Mouse (Mus musculus) spleen, postnatal 36 days (tissue): ENCODE data around the gene Pemt.

Experiments used
- DNase-seq, 2 experiments: peaks; one replicate each; pipeline ENCODE4 v3.0.0; 2022; ENCODE audit warnings: low spot score in 2 of 2, mixed read lengths in 1 of 2

Pemt gene

DNA sequence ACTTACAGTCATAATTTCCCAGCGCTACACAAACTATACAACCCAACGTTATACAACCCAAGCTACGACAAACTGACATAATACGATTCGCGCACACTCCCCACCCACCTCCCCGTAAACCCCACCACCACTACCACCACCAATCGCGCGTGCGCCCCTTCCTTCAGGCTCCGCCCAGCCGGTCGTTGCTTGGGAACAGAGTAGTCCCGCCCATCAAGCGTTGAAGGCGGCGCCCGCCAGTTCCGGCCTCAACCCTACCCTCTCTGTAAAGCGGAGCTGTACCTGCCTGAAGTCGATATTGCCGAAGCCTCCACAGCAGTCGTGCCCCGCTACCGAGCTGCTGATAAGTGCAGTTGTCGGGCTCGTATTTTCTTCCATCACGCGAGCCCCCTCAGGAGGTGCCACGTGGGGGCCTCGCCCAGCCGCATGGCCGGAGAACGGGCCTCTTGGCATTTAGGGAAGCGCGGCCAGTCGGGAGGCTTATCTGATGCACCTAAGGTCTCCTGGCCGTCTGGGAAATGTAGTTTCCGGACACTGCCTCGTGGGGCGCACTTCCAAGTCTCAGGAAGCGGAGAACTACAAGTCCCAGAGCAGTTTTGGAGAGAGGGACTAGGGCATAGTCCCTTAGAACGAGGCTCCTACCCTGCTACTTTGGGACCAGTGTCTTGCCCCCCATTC is at the start of gene Pemt:
Gene Pemt (minus strand): TSS at position 432 of the 678 bp plus-strand sequence.
- DNase-seq = peak; percentile 87 to 88

- DNase-seq = no peak
Observed at GRCm38 (mm10) chr11:60094909-60095810, 48.9 kb upstream of the Pemt start.

DNA sequence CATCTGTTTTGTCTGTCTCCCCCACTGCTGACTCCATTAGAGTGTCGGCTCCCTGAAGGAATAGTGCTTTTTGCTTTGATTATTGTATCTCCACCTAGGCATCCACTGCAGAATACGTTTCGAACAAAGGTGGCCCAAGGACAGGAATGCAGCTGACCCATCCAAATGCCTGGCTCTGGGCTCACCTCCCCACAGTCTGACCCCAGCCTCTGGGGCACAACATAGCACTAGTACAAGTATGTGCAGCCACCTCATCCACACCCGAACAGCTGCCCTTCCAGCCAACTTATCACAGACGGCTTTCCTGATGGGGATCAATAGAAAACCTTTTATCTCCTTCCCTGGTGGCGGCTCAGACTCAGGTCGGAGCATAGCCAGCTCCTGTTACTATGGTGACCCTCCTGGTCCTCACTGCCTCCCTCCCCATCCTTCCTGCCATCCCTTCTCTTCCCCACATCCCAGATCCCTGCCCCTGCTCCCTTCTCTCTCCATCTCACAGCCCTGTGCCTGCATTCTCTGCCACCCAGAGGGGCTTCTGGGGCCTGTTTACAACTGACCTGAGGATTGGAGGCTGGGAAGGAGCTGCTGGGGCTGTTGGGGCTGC is 47.8 kb upstream of the Pemt start:
- no peak for DNase-seq

GRCm38 (mm10) chr11:60093227-60093626 is 46.9 kb upstream of the Pemt start:
- DNase-seq = no peak

GRCm38 (mm10) chr11:60091422-60091761 is 45.1 kb upstream of the Pemt start:
- no peak for DNase-seq

DNA sequence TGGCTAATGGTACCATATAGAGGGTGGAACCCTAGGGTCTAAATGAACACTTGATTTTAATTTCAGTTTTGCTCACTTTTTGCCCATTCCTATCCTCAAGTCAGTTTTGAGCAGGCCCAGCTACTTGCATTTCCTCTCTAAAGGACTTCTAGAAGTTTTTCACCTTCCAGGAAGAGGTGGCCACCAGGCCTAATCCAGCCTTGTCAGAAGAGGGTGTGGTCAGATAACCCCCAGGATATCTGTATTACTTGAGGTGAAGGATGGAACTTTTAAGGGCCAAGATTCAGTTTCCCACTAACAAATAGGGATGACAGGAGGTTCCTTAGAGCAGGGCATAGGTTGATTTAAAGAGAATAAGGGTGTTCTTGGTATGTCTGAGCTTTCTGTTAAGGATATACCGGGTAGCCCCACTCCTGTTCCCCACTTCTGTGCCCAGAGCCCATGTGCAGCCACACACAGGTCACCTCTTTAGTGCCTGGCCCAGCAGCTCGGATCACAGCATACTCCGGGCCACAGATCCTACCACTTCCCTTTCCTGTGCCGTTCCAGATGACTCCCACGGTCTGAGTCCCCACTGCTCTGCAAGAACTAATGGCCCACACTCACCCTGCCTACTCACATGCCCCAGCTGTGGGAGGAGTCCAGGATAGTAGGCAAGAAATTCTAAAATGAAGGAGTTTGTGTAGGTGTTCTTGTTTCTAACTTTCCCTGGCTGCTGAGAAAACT is 44.6 kb upstream of the Pemt start:
- DNase-seq = no peak

- no peak for DNase-seq
Observed at GRCm38 (mm10) chr11:60088947-60089346, 42.7 kb upstream of the Pemt start.

DNA sequence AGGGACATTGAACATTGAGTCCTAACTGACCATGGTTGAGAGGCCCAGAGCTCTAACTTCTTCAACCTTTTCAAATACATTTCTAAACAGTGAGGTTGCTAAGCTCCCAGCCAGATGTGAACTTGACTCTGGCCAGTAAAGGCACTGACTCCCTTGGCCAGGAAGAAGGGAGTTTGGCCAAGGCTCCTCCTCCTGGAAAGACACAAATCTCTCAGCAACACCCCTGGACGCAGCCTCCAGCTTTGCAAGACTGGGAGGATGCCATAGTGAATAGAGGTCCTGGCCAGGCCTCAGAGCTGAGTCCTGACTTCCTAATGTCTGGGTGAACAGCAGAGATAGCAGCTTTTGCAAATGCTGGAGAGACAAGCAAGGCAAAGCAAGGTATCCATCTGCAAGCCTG is 40.4 kb upstream of the Pemt start:
- DNase-seq = no peak

DNA sequence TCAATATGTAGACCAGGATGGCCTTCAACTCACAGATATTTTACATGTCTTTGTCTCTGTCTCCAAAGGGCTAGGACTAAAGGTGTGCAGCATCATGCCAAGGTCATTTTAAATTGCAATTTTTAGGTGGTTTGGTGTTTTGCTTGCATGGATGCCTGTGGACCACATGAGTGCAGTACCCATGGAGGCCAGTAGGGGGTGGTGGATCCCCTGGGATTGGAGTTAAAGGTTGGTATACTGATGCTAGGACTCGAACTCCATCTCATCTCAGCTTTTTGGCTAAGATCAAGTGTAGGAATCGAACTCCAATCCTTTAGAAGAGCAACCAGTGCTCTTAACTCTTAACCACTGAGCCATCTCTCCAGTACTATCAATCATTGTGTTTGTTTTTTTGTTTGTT is 38.3 kb upstream of the Pemt start:
- DNase-seq = peak; percentile 31 to 52

- peak; percentile 58 to 66 for DNase-seq
Observed at GRCm38 (mm10) chr11:60076790-60077189, 30.5 kb upstream of the Pemt start.

- no peak for DNase-seq
Observed at GRCm38 (mm10) chr11:60076183-60076582, 29.9 kb upstream of the Pemt start.

DNA sequence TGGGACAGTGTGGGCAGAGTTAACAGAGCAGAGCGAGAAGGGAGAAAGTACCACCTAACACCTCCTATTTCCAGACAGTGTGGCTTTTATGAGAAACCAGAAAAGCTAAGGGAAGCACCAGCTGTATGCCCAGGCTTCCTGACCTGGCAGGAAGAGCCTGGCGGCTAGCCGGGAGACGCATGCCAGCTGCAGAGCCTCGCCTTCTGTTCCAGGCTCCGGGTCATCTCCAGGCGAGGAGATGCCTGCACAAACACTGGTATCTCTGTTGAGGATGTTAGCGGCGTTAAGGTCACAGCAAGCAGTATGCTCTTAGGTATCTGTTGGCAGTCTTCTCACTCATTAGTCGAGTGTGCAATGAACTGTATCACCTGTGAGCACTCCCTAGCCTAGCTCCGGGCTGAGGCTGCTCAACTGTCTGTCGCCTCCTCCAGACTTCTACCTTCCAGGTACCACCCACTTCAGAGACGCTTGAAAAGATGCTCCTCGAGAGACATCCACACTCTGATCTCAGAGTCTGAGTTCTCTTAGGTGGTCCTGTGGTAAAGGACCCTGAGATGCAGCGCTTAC is 27.7 kb upstream of the Pemt start:
- DNase-seq = no peak

DNA sequence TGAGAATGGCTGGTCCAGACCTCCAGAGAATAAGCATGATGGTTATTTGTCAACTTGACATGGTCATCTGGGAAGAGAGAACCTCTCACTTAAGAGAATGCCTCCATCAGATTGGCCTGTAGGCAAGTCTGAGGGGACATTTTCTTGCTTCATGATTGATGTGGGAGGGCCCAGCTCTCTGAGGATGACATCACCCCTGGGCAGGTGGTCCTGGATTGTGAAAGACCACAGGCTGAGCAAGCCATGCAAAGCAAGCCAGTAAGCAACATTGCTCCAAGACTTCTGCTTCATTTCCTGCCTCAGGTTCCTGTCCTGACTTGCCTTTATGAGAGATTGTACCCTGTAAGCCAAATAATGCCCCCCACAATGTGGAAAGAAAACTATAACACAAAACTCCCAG is 26.8 kb upstream of the Pemt start:
- no peak for DNase-seq

DNA sequence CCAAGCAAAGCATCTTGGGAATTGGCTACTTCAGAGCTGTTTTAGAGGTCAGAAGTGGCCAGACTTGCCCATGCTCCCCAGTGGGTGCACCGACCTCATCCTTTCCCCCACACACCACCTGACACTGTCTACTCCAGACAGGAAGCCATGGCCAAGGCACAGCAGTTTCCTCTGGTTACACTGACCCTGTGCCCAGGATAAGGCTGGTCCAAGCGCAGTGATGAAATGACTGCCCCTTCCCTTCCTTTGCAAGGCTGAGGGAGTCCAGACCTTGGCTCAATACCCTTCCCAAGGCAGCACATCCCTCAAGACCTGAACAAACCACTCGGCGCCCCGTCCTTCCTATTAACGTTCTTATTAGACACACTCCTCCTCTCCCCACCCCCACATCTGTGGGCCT is 24.9 kb upstream of the Pemt start:
- no peak for DNase-seq

DNA sequence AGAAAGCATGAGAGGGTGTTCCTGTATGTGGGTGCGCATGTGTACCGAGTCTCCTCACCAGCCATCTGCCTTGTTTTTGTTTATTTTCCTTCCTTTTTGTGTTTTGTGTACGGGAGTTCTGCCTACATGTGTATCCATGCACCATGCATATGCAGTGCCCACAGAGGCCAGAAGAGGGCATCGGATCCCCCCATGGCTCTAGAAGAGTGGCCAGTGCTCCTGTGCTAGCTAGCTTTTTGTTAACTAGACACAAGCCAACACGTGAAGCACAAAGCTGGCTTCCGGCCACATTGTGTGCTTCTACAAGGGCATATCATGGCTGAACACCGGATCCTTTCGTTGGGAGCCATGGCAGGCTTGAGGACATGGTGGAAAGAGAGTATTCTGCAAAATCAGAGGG is 24.3 kb upstream of the Pemt start:
- DNase-seq = peak in 1 of 2 experiments; percentile 17

GRCm38 (mm10) chr11:60068631-60069030 is 22.3 kb upstream of the Pemt start:
- DNase-seq = no peak

DNA sequence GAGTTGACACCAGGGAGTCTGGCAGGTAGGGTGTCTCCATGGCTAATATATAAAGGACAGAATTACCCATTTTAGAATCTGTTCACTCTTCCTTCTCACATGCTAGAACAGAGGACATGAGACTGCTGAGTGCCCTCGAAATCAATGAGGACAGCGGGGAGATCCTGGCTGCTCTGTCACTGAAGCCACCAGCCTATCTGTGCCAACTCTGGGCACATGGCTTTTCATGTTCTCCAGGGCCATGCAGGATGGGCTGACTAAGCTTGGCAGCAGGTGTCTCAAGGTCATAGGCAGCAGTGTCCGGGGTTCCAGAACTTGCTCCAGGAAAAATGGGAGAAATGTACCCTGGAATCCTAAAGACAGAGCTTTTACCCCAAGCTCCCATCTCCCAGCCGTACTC is 21.4 kb upstream of the Pemt start:
- no peak for DNase-seq

DNA sequence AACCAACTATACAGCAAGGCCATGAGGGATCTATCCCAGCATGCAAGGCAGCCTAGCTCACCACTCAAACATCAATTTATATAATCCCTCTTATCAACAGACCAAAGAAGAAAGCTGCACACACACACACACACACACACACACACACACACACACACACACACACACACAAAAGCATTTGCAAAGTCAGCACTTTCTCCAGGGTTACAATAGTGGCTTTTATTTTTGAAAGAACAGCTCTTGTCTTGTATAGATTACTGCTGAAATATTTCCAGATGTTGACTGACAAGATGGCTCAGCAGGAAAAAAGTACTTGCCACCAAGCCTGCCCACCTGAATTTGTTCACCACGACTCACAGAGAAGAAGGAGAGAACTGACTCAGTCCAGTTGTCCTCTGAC is 19.0 kb upstream of the Pemt start:
- DNase-seq = no peak

DNA sequence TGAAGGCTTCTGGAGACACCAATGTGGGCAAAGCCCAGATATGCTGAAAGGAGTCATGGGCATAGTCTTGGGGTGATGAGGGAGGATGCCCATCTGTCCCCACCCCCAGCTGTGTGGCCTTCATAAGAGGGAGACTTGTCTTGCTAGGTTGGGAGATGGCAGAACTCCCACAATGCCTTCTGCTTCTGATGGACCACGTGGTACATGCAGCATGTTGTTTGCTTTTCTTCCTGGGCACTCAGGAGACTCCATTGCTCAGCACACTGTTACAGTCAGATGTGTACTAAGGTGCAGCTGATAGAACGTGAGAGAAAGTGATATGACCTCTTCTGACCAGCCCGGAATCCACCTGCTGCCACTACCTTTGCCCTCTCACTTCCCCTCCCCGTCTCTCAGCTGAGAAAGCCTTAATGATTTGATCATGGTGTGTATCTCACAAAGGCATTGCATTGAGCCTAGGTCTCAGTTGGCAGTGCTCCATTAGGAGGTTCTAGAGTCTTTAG is 15.3 kb upstream of the Pemt start:
- no peak for DNase-seq

DNA sequence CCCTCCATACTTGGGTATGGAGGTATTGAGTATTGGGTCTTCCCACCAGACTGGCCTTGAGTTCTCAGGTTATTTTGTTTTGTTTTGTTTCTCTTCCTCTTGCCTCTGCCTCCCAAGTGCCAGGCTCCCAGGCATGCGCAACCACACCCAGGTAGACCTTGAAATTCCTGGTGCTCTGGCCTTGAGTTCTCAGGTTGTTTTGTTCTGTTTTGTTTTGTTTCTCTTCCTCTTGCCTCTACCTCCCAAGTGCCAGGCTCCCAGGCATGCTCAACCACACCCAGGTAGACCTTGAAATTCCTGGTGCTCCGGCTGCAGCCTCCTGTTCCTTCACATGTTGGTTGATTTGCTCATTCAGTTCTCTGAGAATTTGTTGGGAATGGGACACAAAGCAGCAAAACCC is 13.7 kb upstream of the Pemt start:
- DNase-seq = no peak

DNA sequence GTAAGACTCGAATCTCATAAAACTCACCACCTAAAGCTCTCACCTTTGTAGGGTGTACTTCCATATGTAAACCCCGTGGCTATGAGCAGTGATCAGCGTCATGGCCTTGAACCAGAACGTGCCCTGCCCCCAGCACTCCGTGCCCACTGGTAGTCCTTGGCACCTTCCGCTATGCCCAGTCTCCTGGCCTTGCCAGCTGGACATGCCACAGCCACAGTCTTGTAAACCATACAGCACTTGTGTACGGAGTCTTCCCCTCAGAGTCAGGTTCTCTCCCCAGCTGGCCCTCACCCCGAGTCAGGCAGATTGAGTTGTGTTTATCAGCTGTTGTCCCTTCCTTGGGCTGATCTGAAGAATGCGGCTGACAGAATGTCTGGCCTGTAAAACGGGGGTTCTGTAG is 12.2 kb upstream of the Pemt start:
- DNase-seq = no peak

DNA sequence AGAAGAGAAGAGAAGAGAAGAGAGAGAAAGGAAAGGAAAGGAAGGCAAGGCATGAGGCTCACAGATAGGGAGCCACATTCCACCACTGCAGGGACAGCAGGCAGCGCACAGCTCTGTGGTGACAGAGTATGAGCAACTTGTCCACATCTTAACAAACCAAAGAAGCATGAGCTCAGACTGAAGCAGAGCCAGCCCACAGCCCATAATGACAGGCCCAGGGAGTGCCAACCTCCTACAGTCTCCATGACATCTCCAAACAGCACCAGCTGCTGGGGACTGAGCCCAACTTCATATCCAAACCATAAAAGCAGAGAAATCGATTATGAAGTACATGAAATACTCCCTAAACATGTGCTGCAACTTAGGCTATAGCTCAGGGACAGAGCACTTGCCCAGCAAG is 11.7 kb upstream of the Pemt start:
- no peak for DNase-seq
